Mouse (Mus musculus) heart, adult 18-20 months (tissue): ENCODE results near the gene Dyrk1b. TPM values are rescaled to one million over a fixed set of nuclear protein-coding genes. Genes with fewer than 3 reads are reported as not detected.
"Not testable (repeated sequence)": the region's sequence is repeated elsewhere in the genome, so short reads cannot be mapped to it uniquely, and the experiment has no call there.

ENCODE experiments used
- DNase-seq, 2 experiments: peaks; one replicate each; pipeline ENCODE4 v3.0.0; 2021 to 2022; ENCODE audit warnings: mixed read lengths in 1 of 2
- long read RNA-seq, 2 experiments: library from polyadenylated mRNA; stranded (forward); transcript quantifications; one replicate each; pipeline ENCODE4 v2.0.0; 2021
- total RNA-seq, 2 experiments: library from RNA; stranded (reverse); gene quantifications; 2 replicates each; pipeline ENCODE4 v1.2.3; 2021

Dyrk1b gene
- total RNA-seq = 10 to 100 TPM; 26.0 to 32.6 TPM
- long read RNA-seq, experiment 1, partial matches to known transcripts = 8 of 15 reads
- long read RNA-seq, experiment 1, other reads (novel, unspliced or antisense) = 2 of 15 reads
- long read RNA-seq, experiment 2, partial matches to known transcripts = 6 of 10 reads
- long read RNA-seq, experiment 2, other reads (novel, unspliced or antisense) = 0 of 10 reads

GRCm38 (mm10) chr7:28179228-28179627 lies at the start of gene Dyrk1b:
TSS of gene Dyrk1b (plus strand) at chr7:28179469.
- peak; percentile 99 for DNase-seq

DNA sequence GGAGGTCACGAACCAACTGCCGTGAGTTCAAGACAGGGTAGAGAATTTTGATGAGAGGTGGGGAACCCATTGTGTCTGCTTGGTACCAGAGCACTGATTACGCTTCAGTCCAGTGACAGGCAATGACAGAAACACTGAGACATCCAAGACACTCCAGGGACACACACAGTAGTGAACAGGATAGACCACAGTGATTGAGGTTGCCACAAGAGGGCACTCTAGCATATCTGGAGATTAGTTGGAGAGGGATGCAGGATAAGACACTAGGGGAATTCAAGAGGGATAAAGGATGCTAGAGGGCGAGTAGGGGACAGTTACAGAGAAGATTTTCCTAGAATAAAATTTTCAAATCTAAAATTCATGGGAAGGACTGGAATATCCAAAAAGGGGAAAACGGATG lies 41.7 kb upstream of the Dyrk1b start:
- DNase-seq = peak in 1 of 2 experiments; percentile 33

- peak; percentile 44 to 81 for DNase-seq
Measured at GRCm38 (mm10) chr7:28148263-28148662, 31.0 kb upstream of the Dyrk1b start.

GRCm38 (mm10) chr7:28149841-28150240 lies 29.4 kb upstream of the Dyrk1b start:
- DNase-seq = no peak

GRCm38 (mm10) chr7:28151584-28152221 lies 27.6 kb upstream of the Dyrk1b start:
- peak; percentile 18 to 33 for DNase-seq

DNA sequence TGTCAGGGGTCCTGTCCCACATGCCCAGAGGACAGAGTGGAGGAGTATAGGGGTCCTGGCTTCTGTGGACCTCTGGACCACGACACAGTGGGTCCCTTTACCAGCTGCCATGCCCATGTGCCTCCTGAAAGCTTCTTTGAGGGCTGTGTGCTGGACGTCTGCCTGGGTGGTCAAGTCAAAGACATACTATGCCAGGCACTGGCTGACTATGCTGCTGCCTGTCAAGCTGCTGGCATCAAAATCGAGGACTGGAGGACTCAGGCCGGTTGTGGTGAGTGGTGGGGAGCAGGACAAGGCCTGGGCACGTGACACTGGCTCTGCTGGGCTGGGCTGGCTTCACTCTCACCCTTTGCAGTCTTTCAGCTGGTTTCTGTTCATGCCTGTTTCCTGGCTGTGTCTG lies 25.7 kb upstream of the Dyrk1b start:
- not testable (repeated sequence) for DNase-seq

- DNase-seq = no peak
Measured at GRCm38 (mm10) chr7:28159292-28159691, 20.0 kb upstream of the Dyrk1b start.

DNA sequence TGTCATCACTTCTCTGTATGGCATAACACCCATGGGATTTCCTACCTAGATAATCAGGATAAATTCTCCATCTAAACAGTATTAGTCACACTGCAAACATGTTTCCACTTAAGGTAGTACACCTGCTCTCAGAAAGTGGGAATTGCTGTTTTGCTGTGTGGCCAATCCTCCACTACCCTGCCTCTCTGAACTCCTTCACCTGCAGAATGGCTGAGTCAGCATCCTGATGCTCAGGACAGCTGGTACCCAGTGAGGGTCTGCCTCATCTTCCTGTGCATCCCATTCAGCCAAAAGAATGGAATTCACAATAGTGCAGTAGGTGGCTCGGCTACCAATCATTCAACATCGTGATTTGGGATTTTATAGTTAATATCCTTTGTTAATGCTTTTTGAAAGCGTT lies 19.4 kb upstream of the Dyrk1b start:
- no peak for DNase-seq

DNA sequence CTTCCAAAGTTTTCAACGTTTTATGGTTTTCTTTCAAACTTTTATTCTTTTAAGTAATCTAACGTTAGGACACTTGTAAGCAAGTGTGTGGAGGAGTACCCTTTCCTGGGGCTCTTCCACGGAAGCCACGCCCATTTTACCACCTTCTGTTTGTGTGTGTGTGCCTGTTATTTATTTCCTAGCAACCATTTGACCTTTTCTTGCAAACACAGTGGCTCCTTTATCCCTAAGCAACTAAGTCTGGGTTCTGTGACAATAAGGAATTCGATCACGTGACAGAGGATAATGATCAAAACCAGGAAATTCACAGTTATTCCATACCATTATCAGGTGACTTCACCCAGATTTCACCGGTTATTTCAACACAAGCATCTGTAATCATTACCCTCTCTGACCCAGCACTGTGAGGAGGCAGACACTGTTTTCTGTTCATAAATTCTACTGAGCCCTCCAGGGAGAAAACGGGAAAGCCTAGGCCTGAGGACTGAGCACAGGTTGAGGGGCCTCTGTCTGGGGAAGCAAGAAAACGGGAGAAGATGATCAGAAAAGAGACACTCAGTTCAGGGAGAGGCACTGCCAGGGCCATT lies 18.0 kb upstream of the Dyrk1b start:
- DNase-seq = no peak

GRCm38 (mm10) chr7:28165406-28165805 lies 13.9 kb upstream of the Dyrk1b start:
- DNase-seq = no peak

- DNase-seq = peak; percentile 53 to 77
Measured at GRCm38 (mm10) chr7:28168320-28169115, 10.8 kb upstream of the Dyrk1b start.

DNA sequence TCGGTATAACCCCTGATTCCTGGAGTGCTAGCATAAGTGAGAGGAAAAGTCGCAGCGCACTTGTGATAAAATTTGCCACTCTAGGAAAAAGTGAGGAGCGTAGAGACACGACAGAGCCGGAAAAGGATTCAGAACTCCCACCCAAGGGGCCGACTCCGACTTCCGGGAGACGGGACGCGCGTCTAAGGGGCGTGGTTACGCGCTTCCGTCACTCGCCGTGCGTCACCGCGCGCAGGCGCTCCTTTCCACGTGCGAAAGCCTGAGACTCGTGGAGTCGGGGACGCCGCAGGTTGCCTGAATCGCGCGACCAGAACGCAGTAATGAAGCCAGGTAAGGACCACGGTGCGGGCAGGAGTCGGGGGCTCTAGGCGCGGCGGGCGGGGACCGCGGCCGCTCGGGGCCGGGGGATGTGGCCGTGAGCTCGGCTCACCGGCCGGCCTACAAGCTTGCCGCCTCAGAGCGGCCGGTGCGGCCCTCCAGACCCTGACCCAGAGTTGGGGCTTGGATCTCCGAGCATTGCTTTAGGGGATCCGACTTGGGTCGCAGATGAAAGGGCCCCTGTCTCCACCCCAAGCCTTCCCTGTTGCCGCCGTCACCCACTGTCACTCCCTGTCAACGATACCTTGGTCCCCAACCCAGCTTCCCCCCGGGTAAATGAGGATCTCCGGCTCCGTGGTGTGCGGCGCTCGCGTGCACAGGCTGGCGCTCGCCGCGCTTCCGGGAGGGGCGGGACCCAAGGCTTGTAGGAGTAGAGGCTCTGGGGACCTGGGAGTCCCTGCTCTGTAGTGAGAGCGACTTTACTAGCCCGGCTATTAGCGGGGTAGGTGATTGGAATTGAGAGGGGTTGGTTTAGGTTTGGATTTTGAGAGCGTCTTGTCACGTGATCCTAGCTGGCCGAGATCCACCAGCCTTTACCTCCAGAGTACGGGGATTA lies 9.5 kb upstream of the Dyrk1b start, which contains the start of gene Fbl:
Gene Fbl (plus strand): TSS at position 222 of the 934 bp plus-strand sequence.
- peak; percentile 93 to 94 for DNase-seq

GRCm38 (mm10) chr7:28175358-28175757 lies 3.9 kb upstream of the Dyrk1b start:
- DNase-seq = no peak

DNA sequence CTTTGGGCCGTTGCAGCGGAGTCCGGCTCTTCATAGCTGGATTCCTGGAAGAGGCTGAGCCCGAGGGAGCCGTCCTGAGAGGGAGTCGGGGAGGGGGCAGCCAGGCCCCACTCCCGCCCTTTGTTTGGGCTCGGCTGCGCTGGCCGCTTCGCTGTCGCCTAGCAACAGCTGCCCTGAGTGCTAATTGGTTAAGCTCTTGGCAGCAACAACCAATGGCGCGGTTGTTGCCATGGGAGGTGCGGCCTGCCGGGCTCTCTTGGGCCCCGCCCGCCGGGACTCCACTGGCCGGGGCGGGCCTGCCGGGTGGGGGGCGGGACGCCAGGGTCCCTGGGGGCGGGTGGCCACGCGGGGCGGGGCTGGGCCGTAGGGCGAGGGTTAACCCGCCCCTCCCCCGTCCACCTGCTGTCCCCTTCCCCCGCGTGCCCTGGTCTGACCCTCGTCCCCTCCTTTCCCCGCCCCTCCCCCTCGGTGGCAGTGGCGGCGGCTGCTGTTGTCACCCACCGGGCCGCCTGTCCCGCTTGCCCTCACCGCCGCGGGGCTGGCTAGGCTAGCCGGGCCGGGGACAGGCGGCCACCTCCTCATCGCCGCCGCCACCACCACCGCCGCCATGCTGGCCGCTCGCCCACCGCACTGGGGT lies 590 bp downstream of the Dyrk1b start:
- peak; percentile 94 to 97 for DNase-seq

GRCm38 (mm10) chr7:28180890-28181289 lies 1.6 kb downstream of the Dyrk1b start:
- no peak for DNase-seq

GRCm38 (mm10) chr7:28181376-28181775 lies 2.1 kb downstream of the Dyrk1b start:
- no peak for DNase-seq

GRCm38 (mm10) chr7:28182320-28182719 lies 3.1 kb downstream of the Dyrk1b start:
- no peak for DNase-seq

DNA sequence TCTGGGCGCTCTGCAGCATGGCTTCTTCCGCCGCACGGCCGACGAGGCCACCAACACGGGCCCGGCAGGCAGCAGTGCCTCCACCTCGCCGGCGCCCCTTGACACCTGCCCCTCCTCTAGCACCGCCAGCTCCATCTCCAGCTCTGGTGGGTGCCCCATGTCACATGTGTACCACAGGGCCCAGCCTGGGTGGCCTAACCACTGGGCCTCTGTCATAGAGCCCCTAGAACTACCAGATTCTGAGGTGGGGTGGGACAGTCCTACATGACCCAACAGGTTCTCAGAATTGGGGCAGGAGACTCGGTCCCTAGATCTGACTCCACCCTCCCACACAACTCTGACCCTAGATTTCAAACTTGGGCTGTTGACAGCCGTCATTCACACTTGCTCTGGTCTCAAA lies 6.6 kb downstream of the Dyrk1b start:
- no peak for DNase-seq

DNA sequence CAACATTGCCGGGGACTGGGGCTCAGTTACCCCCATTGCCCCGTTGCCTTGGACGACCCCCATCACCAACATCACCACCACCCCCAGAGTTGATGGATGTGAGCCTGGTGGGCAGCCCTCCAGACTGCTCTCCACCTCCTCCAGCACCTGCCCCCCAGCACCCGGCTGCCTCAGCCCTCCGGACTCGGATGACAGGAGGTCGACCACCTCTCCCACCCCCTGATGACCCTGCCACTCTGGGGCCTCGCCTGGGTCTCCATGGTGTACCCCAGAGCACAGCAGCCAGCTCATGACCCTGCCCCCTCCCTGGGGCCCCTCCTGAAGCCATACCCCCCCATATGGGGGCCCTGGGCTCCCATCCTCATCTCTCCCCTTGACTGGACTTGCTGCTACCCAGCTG lies 7.4 kb downstream of the Dyrk1b start:
- DNase-seq = no peak

GRCm38 (mm10) chr7:28191489-28191888 lies 12.2 kb downstream of the Dyrk1b start:
- DNase-seq = no peak

DNA sequence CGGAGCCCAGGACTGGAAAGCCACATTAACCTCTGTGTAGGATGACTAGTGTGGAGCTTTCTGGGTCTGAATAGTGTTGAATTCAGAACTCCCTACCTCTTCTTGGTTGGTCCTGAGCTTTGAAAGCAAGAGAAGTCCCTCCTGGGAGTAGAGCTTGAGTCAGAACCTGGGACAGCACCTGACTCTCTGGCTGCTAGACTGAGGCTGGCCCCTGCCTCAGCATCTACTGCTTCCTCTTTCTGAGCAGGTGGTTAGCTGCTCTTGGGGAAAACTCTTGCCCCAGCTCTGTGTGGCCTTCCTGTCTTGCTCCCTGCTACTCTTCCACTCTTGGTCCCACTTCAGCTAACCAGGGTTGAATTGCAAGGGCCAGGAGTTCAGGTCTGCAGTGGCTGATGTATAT lies 12.6 kb downstream of the Dyrk1b start:
- DNase-seq = no peak
